ENCODE assay signal across 8 mouse cellular contexts in the genomic region with DNA sequence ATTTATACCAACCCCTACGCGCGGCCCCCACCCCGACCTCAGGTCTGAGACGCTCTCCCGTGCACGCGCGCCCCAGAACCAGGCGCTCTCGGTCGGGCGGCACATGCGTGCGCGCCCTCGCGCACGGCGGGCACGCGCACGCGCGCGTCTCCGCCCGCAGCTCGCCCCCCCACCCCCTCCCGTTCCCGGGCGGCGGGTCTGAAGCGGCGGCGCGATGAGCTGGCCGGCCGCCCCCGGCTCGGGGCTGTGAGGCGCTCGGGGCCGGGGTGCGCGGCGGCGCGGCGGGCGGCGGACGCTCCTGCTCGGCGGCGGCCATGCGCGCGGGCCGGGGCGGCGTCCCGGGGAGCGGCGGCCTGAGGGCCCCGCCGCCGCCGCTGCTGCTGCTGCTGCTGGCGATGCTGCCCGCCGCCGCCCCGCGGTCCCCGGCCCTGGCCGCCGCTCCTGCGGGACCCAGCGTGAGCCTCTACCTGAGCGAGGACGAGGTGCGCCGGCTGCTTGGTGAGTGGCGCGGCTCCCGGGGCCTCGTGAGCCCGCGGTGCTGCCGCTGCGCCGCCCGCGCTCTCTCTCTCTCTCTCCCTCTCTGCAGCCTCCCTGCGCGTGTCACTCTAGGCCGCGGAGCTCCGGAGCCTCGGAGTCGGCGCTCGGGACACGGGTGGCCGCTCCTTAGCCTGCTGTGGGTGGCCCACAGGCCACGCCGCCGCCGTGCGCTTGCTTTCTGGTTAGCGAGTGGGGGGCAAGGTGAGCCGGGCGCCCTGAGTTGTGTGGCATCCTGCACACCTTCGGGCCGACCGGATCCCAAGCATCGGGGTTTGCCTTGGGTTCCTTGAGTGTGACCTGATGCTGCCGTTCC. TPM values are rescaled to one million over a fixed set of nuclear protein-coding genes. Genes with fewer than 3 reads are reported as not detected.
A peak's percentile ranks its signal among the peaks of the same experiment; 100 is the strongest.
DNase-seq lines count a peak whose midpoint lies in the region; ATAC-seq and TF ChIP-seq lines count a peak whose summit lies in the region.

A gene (plus strand): TSS at position 176 of the 850 bp plus-strand sequence.

- peak; percentile 55 for ATAC-seq in embryonic facial prominence, embryonic 12.5 days (ENCODE audit: insufficient number of reproducible peaks, insufficient read depth, low FRiP score, low TSS enrichment)
- ATAC-seq in limb, embryonic 12.5 days (ENCODE audit: insufficient number of reproducible peaks, insufficient read depth, low FRiP score, low TSS enrichment, low read depth) = peak; percentile 77
- peak; percentile 88 for ATAC-seq in midbrain, embryonic 16.5 days

- H3K79me2 ChIP-seq in heart, adult 2 months (replicated peaks; ENCODE audit: control insufficient read depth, insufficient read depth, low read length) = no peaks in the 10 kb centered on the region; the same call in 1 of the 2 replicates

- peak within 1 kb of the TSS; percentile 74 for H3K4me2 ChIP-seq in embryonic facial prominence, embryonic 12.5 days (replicated peaks)
- peak within 1 kb of the TSS; percentile 78 for H3K4me2 ChIP-seq in limb, embryonic 12.5 days
- H3K4me2 ChIP-seq in midbrain, embryonic 16.5 days (ENCODE audit: low read length) = peak within 1 kb of the TSS; percentile 81

- no peaks in the 10 kb centered on the region for H3K9me3 ChIP-seq in embryonic facial prominence, embryonic 12.5 days
- H3K9me3 ChIP-seq in limb, embryonic 12.5 days = no peaks in the 10 kb centered on the region
- H3K9me3 ChIP-seq in midbrain, embryonic 16.5 days (replicated peaks; ENCODE audit: control insufficient read depth, low read length, poor library complexity, severe bottlenecking) = no peaks in the 10 kb centered on the region

- intact Hi-C loops in heart, adult 2 months (cut with DNase I) = loop anchor here (5.0 kb wide), 2 partner anchors 32 to 208 kb away; a partner anchor contains a TSS

- DNase-seq in A20 (ENCODE audit: low read depth, low spot score) = peak; percentile 89
- DNase-seq in adrenal gland, postnatal 25 days = peak; percentile 79
- DNase-seq in heart, adult 2 months = peak; percentile 88 to 89
- peak; percentile 81 for DNase-seq in kidney, adult 2 months
- peak; percentile 10 to 19 for DNase-seq in spleen, postnatal 36 days (ENCODE audit: low spot score in 2 of 2)

- TF ChIP-seq EP300 in heart, adult 2 months (IDR thresholded peaks at IDR 0.05; ENCODE audit: insufficient read depth, low read depth, low read length) = no peak

- no peaks in the 10 kb centered on the region for H3K27me3 ChIP-seq in embryonic facial prominence, embryonic 12.5 days
- H3K27me3 ChIP-seq in heart, adult 2 months (ENCODE audit: control insufficient read depth, insufficient read depth, low read length) = no peaks in the 10 kb centered on the region
- no peaks in the 10 kb centered on the region for H3K27me3 ChIP-seq in kidney, adult 2 months (replicated peaks; ENCODE audit: control insufficient read depth, insufficient read depth, low read length)
- no peaks in the 10 kb centered on the region for H3K27me3 ChIP-seq in limb, embryonic 12.5 days
- H3K27me3 ChIP-seq in midbrain, embryonic 16.5 days (ENCODE audit: control insufficient read depth, insufficient read depth, low read depth, low read length) = no peaks in the 10 kb centered on the region

- peaks cover 26% of the 10 kb centered on the region for H3K4me1 ChIP-seq in embryonic facial prominence, embryonic 12.5 days
- no peaks in the 10 kb centered on the region; the same call in 1 of the 2 replicates for H3K4me1 ChIP-seq in heart, adult 2 months (ENCODE audit: control insufficient read depth, insufficient read depth, low read length)
- peaks cover 9% of the 10 kb centered on the region for H3K4me1 ChIP-seq in kidney, adult 2 months (ENCODE audit: control insufficient read depth, insufficient read depth, low read length)
- H3K4me1 ChIP-seq in limb, embryonic 12.5 days (replicated peaks) = peaks cover 52% of the 10 kb centered on the region
- peaks cover 25% of the 10 kb centered on the region for H3K4me1 ChIP-seq in midbrain, embryonic 16.5 days (ENCODE audit: control insufficient read depth, insufficient read depth, low read length)

- H3K9ac ChIP-seq in embryonic facial prominence, embryonic 12.5 days = peak within 1 kb of the TSS; percentile 98
- H3K9ac ChIP-seq in heart, adult 2 months (ENCODE audit: low read depth, low read length) = peak within 1 kb of the TSS; percentile 84
- H3K9ac ChIP-seq in limb, embryonic 12.5 days (replicated peaks) = peak within 1 kb of the TSS; percentile 99
- peak within 1 kb of the TSS; percentile 96 for H3K9ac ChIP-seq in midbrain, embryonic 16.5 days (ENCODE audit: low read depth, low read length)

- no peak for TF ChIP-seq CTCF in heart, adult 2 months (IDR thresholded peaks at IDR 0.05)
- TF ChIP-seq CTCF in kidney, adult 2 months (conservative IDR thresholded peaks at IDR 0.05; ENCODE audit: insufficient read depth, insufficient read length, low read depth, low read length) = no peak

- under 1% methylated on average over 112 of the region's 119 CpGs for WGBS in embryonic facial prominence, embryonic 12.5 days
- 2% methylated on average over 107 of the region's 119 CpGs for WGBS in heart, adult 2 months
- WGBS in kidney, adult 2 months = 2% methylated on average over 119 of the region's 119 CpGs
- under 1% methylated on average over 112 of the region's 119 CpGs for WGBS in limb, embryonic 12.5 days
- under 1% methylated on average over 98 of the region's 119 CpGs for WGBS in midbrain, embryonic 16.5 days

- TF ChIP-seq POLR2A in heart, adult 2 months (IDR thresholded peaks at IDR 0.05; ENCODE audit: insufficient read depth, low read depth, low read length) = peak; percentile 46
- TF ChIP-seq POLR2A in kidney, adult 2 months (IDR thresholded peaks at IDR 0.05; ENCODE audit: low read depth, low read length) = no peak

- H3K4me3 ChIP-seq in embryonic facial prominence, embryonic 12.5 days = peak within 1 kb of the TSS; percentile 93
- H3K4me3 ChIP-seq in heart, adult 2 months = peak within 1 kb of the TSS; percentile 91
- peak within 1 kb of the TSS; percentile 85 for H3K4me3 ChIP-seq in kidney, adult 2 months (ENCODE audit: insufficient read depth, low read depth, low read length)
- peak within 1 kb of the TSS; percentile 94 for H3K4me3 ChIP-seq in limb, embryonic 12.5 days (replicated peaks)
- peak within 1 kb of the TSS; percentile 95 for H3K4me3 ChIP-seq in midbrain, embryonic 16.5 days (ENCODE audit: low read depth, low read length)

- H3K27ac ChIP-seq in embryonic facial prominence, embryonic 12.5 days = peak within 1 kb of the TSS; percentile 89
- H3K27ac ChIP-seq in heart, adult 2 months = peak within 1 kb of the TSS; percentile 85
- H3K27ac ChIP-seq in kidney, adult 2 months (ENCODE audit: insufficient read depth, low read depth, low read length) = peak within 1 kb of the TSS; percentile 81
- peak within 1 kb of the TSS; percentile 94 for H3K27ac ChIP-seq in limb, embryonic 12.5 days
- peak within 1 kb of the TSS; percentile 93 for H3K27ac ChIP-seq in midbrain, embryonic 16.5 days (ENCODE audit: low read length)

- H3K36me3 ChIP-seq in embryonic facial prominence, embryonic 12.5 days = no peaks in the 10 kb centered on the region
- no peaks in the 10 kb centered on the region for H3K36me3 ChIP-seq in heart, adult 2 months (ENCODE audit: control insufficient read depth, insufficient read depth, low read length)
- H3K36me3 ChIP-seq in kidney, adult 2 months (ENCODE audit: control insufficient read depth, insufficient read depth, low read length) = no peaks in the 10 kb centered on the region
- H3K36me3 ChIP-seq in limb, embryonic 12.5 days = no peaks in the 10 kb centered on the region
- no peaks in the 10 kb centered on the region for H3K36me3 ChIP-seq in midbrain, embryonic 16.5 days (ENCODE audit: control insufficient read depth, insufficient read depth, low read length)

RNA-seq across cellular contexts. Expression of the gene that starts here (rescaled TPM):
- 55.2 and 57.1 TPM in 2 replicates for total RNA-seq in adrenal gland, postnatal 25 days (2021)
- 22.8 and 24.8 TPM in 2 replicates for polyA plus RNA-seq in embryonic facial prominence, embryonic 12.5 days (2016; fragmentation: Nextera tagmentation; extraction: Ambion mirVana)
- 10 to 100 TPM; 38.1 to 39.7 TPM for total RNA-seq in heart, adult 2 months (2021)
- 31.5 and 45.1 TPM in 2 replicates for polyA plus RNA-seq in heart, adult 2 months (2012; rRNA removed)
- polyA plus RNA-seq in kidney, adult 2 months (2012; rRNA removed) = 41.2 and 42.7 TPM in 2 replicates
- 23.6 and 26.3 TPM in 2 replicates for polyA plus RNA-seq in limb, embryonic 12.5 days (2016; fragmentation: Nextera tagmentation; extraction: Ambion mirVana)
- 10.7 and 11.5 TPM in 2 replicates for polyA plus RNA-seq in midbrain, embryonic 16.5 days (2015; fragmentation: Nextera tagmentation; extraction: Ambion mirVana)

Comparison
In these comparisons a context has a peak if more than half of its experiments do, and no peak if none do; other contexts are left out.
1. Peak in every context shown above with its lines: DNase-seq, ATAC-seq, H3K4me3 ChIP-seq and H3K27ac ChIP-seq.
2. DNase-seq: peak in every context shown above with its lines; median percentile 89 in A20; 88 in heart, adult 2 months; 81 in kidney, adult 2 months; 79 in adrenal gland, postnatal 25 days; 14 in spleen, postnatal 36 days.